13 mouse cellular contexts compared by ENCODE assay signal in genomic region chr5:139285383-139286067, GRCm38 (mm10). TPM values are rescaled to one million over a fixed set of nuclear protein-coding genes. Genes with fewer than 3 reads are reported as not detected.
A peak's percentile ranks its signal among the peaks of the same experiment; 100 is the strongest.
DNase-seq lines count a peak whose midpoint lies in the region; ATAC-seq and TF ChIP-seq lines count a peak whose summit lies in the region.
"Had no signal": no experiment of that assay in that cellular context is flagged by ENCODE, and none has a peak within 500 bp of the region (broad histone marks: within the 10 kb centered on the region; RNA-seq: fewer than 3 reads in every experiment).

No protein-coding gene starts in this region.

- no peak for ATAC-seq in hindbrain, postnatal 0 days
- no peak for ATAC-seq in neural tube, embryonic 13.5 days (ENCODE audit: low read depth)
- peak; percentile 12 for ATAC-seq in liver, embryonic 12.5 days
- ATAC-seq: Patski had no signal

- H3K27me3 ChIP-seq in hindbrain, embryonic 10.5 days (ENCODE audit: insufficient read depth, poor library complexity, severe bottlenecking) = no peaks in the 10 kb centered on the region; the same call in 1 of the 2 replicates
- no peaks in the 10 kb centered on the region for H3K27me3 ChIP-seq in hindbrain, postnatal 0 days (ENCODE audit: insufficient read depth, low read length)
- no peaks in the 10 kb centered on the region for H3K27me3 ChIP-seq in neural tube, embryonic 13.5 days
- H3K27me3 ChIP-seq in liver, embryonic 12.5 days (replicated peaks) = no peaks in the 10 kb centered on the region
- H3K27me3 ChIP-seq: limb, embryonic 15.5 days; Patski had no signal

- H3K4me3 ChIP-seq in hindbrain, embryonic 10.5 days = no peak overlapping the region
- H3K4me3 ChIP-seq in hindbrain, postnatal 0 days (ENCODE audit: low read length) = no peak overlapping the region
- H3K4me3 ChIP-seq in neural tube, embryonic 13.5 days = no peak overlapping the region
- no peak overlapping the region for H3K4me3 ChIP-seq in liver, embryonic 12.5 days
- H3K4me3 ChIP-seq: erythroblast, embryonic 14.5 days; limb, embryonic 15.5 days had no signal

- 0 out of 2 replicates have a peak, but pooled peaks cover 4% of the 10 kb centered on the region for H3K9me3 ChIP-seq in hindbrain, embryonic 10.5 days
- H3K9me3 ChIP-seq in hindbrain, postnatal 0 days (ENCODE audit: low read length) = no peaks in the 10 kb centered on the region
- no peaks in the 10 kb centered on the region for H3K9me3 ChIP-seq in neural tube, embryonic 13.5 days
- no peaks in the 10 kb centered on the region for H3K9me3 ChIP-seq in liver, embryonic 12.5 days (replicated peaks)
- H3K9me3 ChIP-seq: limb, embryonic 15.5 days had no signal

- no peak for DNase-seq in hindbrain, embryonic 10.5 days (ENCODE audit: low spot score)
- DNase-seq in hindbrain, postnatal 0 days (ENCODE audit: low spot score) = no peak
- DNase-seq in neural tube, embryonic 10.5 days (ENCODE audit: extremely low spot score, low spot score) = no peak
- peak; percentile 58 for DNase-seq in yolk sac, embryonic 10.5 days (ENCODE audit: low spot score)
- DNase-seq in cerebellum, adult 18-20 months = no peak
- no peak for DNase-seq in right cerebral cortex, postnatal 36 days (ENCODE audit: low spot score in 2 of 2)
- DNase-seq: cerebellum, postnatal 36 days; thymus, postnatal 25 days had no signal

- peak overlapping the region; percentile 64 for H3K27ac ChIP-seq in hindbrain, embryonic 10.5 days
- no peak overlapping the region for H3K27ac ChIP-seq in hindbrain, postnatal 0 days
- no peak overlapping the region for H3K27ac ChIP-seq in neural tube, embryonic 13.5 days (replicated peaks)
- peak overlapping the region; percentile 67 for H3K27ac ChIP-seq in liver, embryonic 12.5 days
- H3K27ac ChIP-seq: limb, embryonic 15.5 days had no signal

- H3K36me3 ChIP-seq in hindbrain, embryonic 10.5 days = no peaks in the 10 kb centered on the region
- no peaks in the 10 kb centered on the region; the same call in 1 of the 2 replicates for H3K36me3 ChIP-seq in hindbrain, postnatal 0 days (ENCODE audit: insufficient read depth, low read length)
- no peaks in the 10 kb centered on the region for H3K36me3 ChIP-seq in neural tube, embryonic 13.5 days
- H3K36me3 ChIP-seq in liver, embryonic 12.5 days = 0 out of 2 replicates have a peak, but pooled peaks cover 2% of the 10 kb centered on the region
- H3K36me3 ChIP-seq: limb, embryonic 15.5 days had no signal

- no peak overlapping the region for H3K9ac ChIP-seq in hindbrain, postnatal 0 days (replicated peaks; ENCODE audit: low read length)
- H3K9ac ChIP-seq in neural tube, embryonic 13.5 days = 0 out of 2 replicates have a peak overlapping the region, but pooled peaks have one; percentile 17
- no peak overlapping the region for H3K9ac ChIP-seq in liver, embryonic 12.5 days
- H3K9ac ChIP-seq: limb, embryonic 15.5 days had no signal

- no peak for TF ChIP-seq CTCF in hindbrain, postnatal 0 days (IDR thresholded peaks at IDR 0.05; ENCODE audit: low read depth)

- 43% methylated on average over 8 of the region's 8 CpGs for WGBS in hindbrain, embryonic 10.5 days
- 47% methylated on average over 8 of the region's 8 CpGs for WGBS in hindbrain, postnatal 0 days
- 56% methylated on average over 8 of the region's 8 CpGs for WGBS in neural tube, embryonic 13.5 days
- WGBS in liver, embryonic 12.5 days (ENCODE audit: insufficient replicate concordance) = 37% methylated on average over 8 of the region's 8 CpGs

- peaks cover 43% of the 10 kb centered on the region for H3K4me1 ChIP-seq in hindbrain, embryonic 10.5 days (replicated peaks)
- H3K4me1 ChIP-seq in hindbrain, postnatal 0 days (ENCODE audit: insufficient read depth, low read length) = no peaks in the 10 kb centered on the region
- peaks cover 17% of the 10 kb centered on the region for H3K4me1 ChIP-seq in neural tube, embryonic 13.5 days (replicated peaks)
- peaks cover 48% of the 10 kb centered on the region for H3K4me1 ChIP-seq in liver, embryonic 12.5 days

- no peak overlapping the region for H3K4me2 ChIP-seq in hindbrain, postnatal 0 days (ENCODE audit: low read depth, low read length)
- no peak overlapping the region for H3K4me2 ChIP-seq in neural tube, embryonic 13.5 days
- H3K4me2 ChIP-seq in liver, embryonic 12.5 days = no peak overlapping the region
- H3K4me2 ChIP-seq: limb, embryonic 15.5 days had no signal

RNA-seq across cellular contexts. Expression of gene Get4, which starts 33.4 kb away (rescaled TPM):
- 171 and 185 TPM in 2 replicates for polyA plus RNA-seq in hindbrain, embryonic 10.5 days (2016; fragmentation: Nextera tagmentation; extraction: Ambion mirVana)
- total RNA-seq in hindbrain, postnatal 0 days (2014; rRNA removed) = 49.2 and 52.7 TPM in 2 replicates
- polyA plus RNA-seq in hindbrain, postnatal 0 days (2015; fragmentation: Nextera tagmentation; extraction: Ambion mirVana) = 136 and 141 TPM in 2 replicates
- 116 and 119 TPM in 2 replicates for polyA plus RNA-seq in neural tube, embryonic 13.5 days (2015; fragmentation: Nextera tagmentation; extraction: Ambion mirVana)
- 162 and 165 TPM in 2 replicates for polyA plus RNA-seq in liver, embryonic 12.5 days (2016; fragmentation: Nextera tagmentation; extraction: Ambion mirVana)

RNA-seq across cellular contexts. Expression of gene Adap1, which starts 39.9 kb away (rescaled TPM):
- 0.65 and 1.5 TPM in 2 replicates for polyA plus RNA-seq in hindbrain, embryonic 10.5 days (2016; fragmentation: Nextera tagmentation; extraction: Ambion mirVana)
- total RNA-seq in hindbrain, postnatal 0 days (2014; rRNA removed) = 241 and 242 TPM in 2 replicates
- 123 and 128 TPM in 2 replicates for polyA plus RNA-seq in hindbrain, postnatal 0 days (2015; fragmentation: Nextera tagmentation; extraction: Ambion mirVana)
- polyA plus RNA-seq in neural tube, embryonic 13.5 days (2015; fragmentation: Nextera tagmentation; extraction: Ambion mirVana) = 51.5 and 66.3 TPM in 2 replicates
- polyA plus RNA-seq in liver, embryonic 12.5 days (2016; fragmentation: Nextera tagmentation; extraction: Ambion mirVana) = 6.7 and 7.3 TPM in 2 replicates

Comparison
In these comparisons a context has a peak if more than half of its experiments do, and no peak if none do; other contexts are left out.
1. H3K27ac ChIP-seq: peak in hindbrain, embryonic 10.5 days (single experiment) and liver, embryonic 12.5 days (single experiment); none in hindbrain, postnatal 0 days (single experiment) and neural tube, embryonic 13.5 days (single experiment).